Mouse (Mus musculus): Measurements from ENCODE around the gene Eif2ak1. TPM values are rescaled to one million over a fixed set of nuclear protein-coding genes. Genes with fewer than 3 reads are reported as not detected.

Gene Eif2ak1
- 10 to 100 TPM; 47.8 to 48.1 TPM for total RNA-seq (2023)

GRCm38 (mm10) chr5:143817116-143817930, at the start of gene Eif2ak1:
Gene Eif2ak1 (plus strand): TSS chr5:143817788.

GRCm38 (mm10) chr5:143897635-143898330, 80.2 kb downstream of the Eif2ak1 start, which contains the start of gene Ankrd61:
Gene Ankrd61 (minus strand): TSS chr5:143897685.

GRCm38 (mm10) chr5:143909417-143910400, 92.1 kb downstream of the Eif2ak1 start, which contains the start of the genes Aimp2 and Pms2:
Gene Aimp2 (minus strand): TSS chr5:143909847.
Gene Pms2 (plus strand): TSS chr5:143909964.

GRCm38 (mm10) chr5:143927875-143928274, 110.3 kb downstream of the Eif2ak1 start, which contains the start of gene Gm42421:
Gene Gm42421 (plus strand): TSS chr5:143928175.

GRCm38 (mm10) chr5:143932831-143933230, 115.2 kb downstream of the Eif2ak1 start, which contains the start of gene Rsph10b:
Gene Rsph10b (plus strand): TSS chr5:143933035.

Other genes with a start within 250 kb of the Eif2ak1 start
- gene Cyth3, start 195.3 kb upstream of the Eif2ak1 start, total RNA-seq (2023), result 1 to 10 TPM; 8.8 to 9.7 TPM
- 10 to 100 TPM; 38.3 to 45.0 TPM for gene Usp42, start 85.5 kb upstream of the Eif2ak1 start, total RNA-seq (2023)
- not detected for gene Ankrd61, start 79.9 kb downstream of the Eif2ak1 start, total RNA-seq (2023)
- 10 to 100 TPM; 19.2 to 21.5 TPM for gene Aimp2, start 92.1 kb downstream of the Eif2ak1 start, total RNA-seq (2023)
- 10 to 100 TPM; 28.8 to 38.5 TPM for gene Pms2, start 92.2 kb downstream of the Eif2ak1 start, total RNA-seq (2023)
- gene Gm42421, start 110.4 kb downstream of the Eif2ak1 start, total RNA-seq (2023), result 1 to 10 TPM; 2.7 to 3.5 TPM
- gene Rsph10b, start 115.2 kb downstream of the Eif2ak1 start, total RNA-seq (2023), result 1 to 10 TPM; 3.4 to 3.7 TPM
- 100 to 1,000 TPM in 1 of 2 experiments, 10 to 100 TPM in 1; 100.0 to 102 TPM for gene Ccz1, start 197.1 kb downstream of the Eif2ak1 start, total RNA-seq (2023)
- not detected for gene Ocm, start 208.9 kb downstream of the Eif2ak1 start, total RNA-seq (2023)

Measured in B cell, adult 67 days (primary cell).